Mouse (Mus musculus): ENCODE results near the gene Zfp263.

Zfp263 gene

DNA sequence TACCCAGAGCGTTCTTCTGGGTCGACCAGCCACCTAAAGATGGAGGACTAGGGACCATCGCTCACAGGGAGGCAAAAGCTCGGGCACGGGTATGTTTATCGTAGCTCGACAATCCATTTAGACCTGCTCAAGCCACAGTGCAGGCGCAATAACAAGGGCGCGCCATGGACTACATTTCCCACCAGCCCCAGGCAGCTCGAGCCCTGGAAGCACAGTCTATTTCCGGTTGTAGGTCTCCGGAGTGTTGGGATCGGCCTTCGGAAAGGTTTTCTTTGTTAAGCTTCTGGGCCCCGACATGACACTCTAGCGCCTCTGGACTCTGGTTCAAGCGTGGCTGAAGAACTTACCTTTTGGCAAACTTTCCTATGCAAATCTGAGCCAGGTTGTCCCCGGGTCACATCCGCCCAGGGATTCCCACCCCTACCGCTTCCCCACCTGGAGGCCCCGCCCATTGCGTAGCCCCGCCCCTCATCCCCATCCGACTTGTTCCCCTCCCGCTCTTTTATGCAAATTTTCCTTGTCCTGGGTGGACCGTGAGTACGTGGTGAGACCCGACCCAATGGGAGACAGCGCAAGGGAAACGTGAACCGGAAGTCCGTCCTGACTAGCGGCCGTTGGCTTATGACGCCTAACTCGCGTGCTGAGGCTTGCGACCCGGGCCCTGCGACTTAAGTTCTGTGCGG lies at the start of gene Zfp263:
Zfp263 (plus strand) TSS at position 591 of the 683 bp plus-strand sequence.
- peak; percentile 94 to 95 for DNase-seq (ENCODE audit: low spot score in 2 of 2)

DNA sequence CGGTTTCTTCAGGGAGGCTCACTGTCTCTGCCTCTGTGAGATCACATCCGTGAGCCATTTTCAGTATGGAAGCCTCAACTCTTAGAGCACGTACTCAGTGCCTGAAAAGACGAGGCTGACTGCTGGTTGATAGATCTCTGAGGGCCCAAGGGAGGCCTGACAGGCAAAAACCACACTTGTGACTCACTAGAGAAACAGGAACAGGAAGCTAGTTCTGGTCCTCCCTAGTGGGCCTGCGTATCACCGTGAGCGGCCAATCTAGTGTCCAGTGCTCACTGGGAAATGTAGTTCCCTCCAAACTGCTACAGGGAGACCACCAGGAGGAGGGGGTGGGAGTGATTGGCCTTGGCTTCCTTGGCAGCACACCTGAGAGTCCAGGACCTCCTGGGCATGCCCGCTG lies 44.6 kb upstream of the Zfp263 start:
- peak; percentile 48 to 51 for DNase-seq (ENCODE audit: low spot score in 2 of 2)

DNA sequence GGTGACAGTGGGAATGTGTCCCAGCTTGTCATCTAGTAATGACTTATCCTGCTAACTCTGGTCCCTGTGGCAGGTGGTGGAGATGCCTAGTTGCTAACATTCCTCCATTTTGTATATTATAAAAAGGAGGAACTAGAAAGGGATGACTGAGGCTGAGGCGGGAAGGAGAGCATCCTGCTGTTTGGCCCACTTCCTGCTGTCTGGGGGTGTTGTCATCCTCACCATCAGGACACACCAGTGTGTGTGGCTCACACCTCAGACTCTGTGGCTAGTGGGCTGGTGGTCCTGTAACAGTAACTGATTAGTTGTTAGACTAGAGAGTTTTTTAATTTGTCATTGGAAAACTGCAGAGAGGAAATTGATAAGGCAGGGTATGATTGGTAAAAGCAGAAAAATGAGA lies 43.0 kb upstream of the Zfp263 start:
- DNase-seq (ENCODE audit: low spot score in 2 of 2), result no peak

DNA sequence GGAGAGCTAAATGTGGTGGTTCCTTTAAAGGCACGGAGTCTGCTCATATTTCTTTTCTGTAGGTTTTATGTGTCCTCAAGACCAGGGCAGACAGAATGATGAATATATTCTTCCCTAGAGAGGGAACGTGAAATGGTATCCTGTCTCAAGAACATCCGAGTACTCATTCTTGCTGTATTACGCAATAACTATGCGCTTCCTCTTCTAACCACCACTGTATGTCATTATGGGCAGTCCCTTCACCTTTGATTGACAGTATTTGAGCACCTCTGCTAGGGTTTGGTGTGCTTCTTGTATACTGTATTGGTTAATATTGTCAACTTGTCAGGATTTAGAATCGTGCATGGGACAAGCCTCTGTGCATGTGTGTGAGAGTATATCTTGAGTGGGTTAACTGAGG lies 37.2 kb upstream of the Zfp263 start:
- no peak for DNase-seq (ENCODE audit: low spot score in 2 of 2)

DNA sequence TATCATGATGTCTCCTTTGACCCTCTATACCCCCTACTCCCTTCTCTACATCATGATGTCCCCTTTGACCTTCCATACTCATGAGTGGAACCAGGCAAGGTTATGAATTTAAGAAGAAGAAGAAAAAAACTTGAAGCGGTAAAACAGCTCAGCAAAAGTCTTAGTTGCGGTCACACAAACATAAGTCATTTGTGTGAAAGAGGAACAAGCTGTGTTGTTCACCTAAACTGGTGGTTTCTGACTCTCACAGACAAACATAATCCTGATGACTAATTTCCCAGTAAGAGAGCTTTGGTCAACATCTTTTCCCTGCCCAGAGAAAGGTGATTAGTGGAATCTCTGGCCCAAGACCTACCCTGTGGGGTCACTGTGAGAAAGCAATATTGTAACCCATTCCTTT lies 29.2 kb upstream of the Zfp263 start:
- DNase-seq (ENCODE audit: low spot score in 2 of 2), result peak in 1 of 2 experiments; percentile 10

DNA sequence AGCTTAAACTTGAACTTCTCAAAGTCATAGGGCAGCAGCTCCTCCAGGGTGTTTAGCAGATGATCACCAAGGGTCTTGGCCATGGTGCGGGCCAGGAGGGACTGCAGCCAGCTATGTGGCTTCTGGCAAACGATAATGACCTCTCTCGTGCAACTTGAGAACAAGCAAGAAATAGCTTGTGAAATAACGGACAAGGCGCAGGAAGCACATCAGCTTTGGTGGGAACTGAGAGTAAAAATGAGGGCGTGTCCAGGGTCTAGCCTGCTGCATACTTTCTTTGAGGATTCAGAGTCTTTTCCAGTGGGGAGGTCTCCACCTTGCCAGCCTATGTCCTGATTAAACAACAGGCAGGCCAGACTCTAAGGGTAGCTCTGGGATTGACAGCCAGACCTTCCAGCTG lies 25.9 kb upstream of the Zfp263 start, which contains the start of gene Mefv:
Mefv (minus strand) TSS at position 118 of the 400 bp plus-strand sequence.
- DNase-seq (ENCODE audit: low spot score in 2 of 2), result peak in 1 of 2 experiments; percentile 7

DNA sequence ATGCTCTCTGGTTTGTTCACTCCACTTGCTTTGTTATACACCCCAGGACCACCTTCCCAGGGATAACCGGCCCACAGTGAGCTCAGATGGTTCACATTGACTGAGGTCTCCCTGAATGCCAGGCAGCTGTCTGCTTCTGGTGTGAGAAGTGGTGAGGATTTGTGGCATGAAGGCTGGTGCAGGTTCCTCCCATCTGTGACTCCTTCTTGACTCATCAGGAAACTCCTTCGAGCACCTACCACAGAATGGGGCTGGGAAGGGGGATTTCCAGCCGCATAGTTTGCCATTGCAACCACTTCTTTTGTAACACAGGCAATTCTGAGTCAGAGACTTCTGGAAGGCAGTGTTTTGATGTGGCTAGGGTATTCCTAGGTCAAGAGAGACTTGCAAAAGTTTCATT lies 20.7 kb upstream of the Zfp263 start:
- DNase-seq (ENCODE audit: low spot score in 2 of 2), result peak in 1 of 2 experiments; percentile 15

DNA sequence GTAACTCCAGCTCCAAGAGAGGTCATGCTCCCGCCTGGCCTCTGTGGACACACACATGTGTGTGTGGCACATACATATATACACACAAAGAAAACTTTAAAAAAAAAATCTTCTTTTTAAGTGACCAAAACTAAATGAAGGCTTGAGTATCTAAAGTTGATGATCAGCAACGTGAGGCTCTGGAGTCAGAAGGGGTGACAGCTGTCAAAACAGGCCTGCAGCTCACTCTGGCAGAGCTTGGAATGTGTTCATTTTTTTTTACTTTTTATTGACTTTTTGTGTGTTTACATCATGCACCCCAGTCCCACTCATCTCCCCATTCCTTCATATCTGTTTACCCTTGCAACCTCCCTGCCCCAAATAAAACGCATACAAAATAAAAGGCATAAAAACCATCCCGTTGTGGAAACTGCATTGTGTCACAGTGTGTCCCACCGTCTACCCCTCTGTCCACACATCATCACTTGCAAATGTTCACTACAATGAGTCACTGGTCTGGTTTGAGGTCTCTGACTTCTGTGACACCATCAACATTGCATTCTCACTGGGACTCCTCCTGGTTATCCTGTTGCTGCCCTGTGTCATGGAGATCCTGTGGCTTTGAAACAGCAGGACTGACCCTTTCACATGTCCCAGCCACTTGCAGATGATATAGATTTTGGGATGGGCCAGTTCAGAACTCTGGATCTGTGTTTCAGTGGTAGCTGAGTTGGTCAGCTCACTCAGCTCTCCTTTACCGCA lies 15.7 kb upstream of the Zfp263 start:
- DNase-seq (ENCODE audit: low spot score in 2 of 2), result no peak

DNA sequence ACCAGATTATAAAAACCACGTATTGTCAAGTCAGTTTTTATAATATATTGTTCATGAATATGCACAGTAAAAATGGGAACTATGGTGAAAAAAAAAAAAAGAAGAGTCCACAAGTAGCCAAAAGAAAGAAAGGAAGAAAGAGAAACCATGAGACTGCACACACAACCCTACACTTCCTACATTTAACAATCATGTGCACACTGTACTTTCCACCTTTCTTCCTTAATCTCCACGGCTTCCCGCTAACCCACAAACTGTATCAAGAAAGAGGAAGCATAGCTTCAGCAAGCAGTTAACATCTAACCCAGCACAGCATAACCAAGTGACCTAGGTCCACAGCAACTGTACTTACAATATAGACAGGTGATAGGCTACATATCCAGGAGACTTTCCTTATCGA lies 11.3 kb upstream of the Zfp263 start:
- DNase-seq (ENCODE audit: low spot score in 2 of 2), result peak in 1 of 2 experiments; percentile 24

DNA sequence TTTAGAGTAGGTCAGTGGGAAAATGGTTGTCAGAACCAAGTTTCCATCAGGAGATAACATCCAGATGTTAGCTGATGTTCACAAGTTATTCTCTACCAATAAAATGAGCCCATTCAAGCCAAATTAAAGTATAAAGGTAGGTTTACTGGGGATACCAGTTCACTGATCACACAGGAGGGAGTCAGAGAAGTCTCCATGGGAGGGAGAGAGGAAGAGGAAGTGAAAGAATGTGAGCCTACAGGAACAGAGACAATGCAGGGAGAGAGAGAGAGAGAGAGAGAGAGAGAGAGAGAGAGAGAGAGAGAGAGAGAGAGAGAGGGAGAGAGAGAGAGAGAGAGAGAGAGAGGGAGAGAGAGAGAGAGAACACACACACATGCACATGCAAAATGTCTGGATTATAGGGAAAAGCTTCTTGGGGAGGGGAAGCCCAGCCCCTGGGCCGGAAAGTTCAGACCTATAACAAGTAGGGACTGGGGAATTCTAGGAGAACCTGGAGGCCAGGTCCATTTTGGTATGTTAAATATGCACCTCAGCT lies 10.6 kb upstream of the Zfp263 start:
- DNase-seq (ENCODE audit: low spot score in 2 of 2), result no peak

DNA sequence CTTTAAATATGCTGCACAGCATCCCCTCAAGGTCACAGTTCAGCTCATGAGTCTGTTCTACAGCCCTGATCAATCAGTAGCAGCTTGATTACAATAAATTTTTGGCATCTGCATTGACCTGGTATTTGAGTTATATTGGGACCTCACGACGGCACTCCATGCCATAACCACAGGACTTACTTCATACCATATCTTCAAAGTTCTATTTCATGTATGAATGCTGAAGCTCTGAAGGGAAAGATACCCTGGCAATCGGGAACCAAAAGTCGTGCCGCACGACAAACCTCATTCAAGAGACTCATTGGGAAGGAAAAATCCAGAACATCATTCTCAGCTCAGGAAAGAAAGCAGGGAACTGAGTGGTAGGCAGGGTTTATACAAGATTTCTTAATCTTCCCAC lies 1.4 kb upstream of the Zfp263 start:
- DNase-seq (ENCODE audit: low spot score in 2 of 2), result no peak

DNA sequence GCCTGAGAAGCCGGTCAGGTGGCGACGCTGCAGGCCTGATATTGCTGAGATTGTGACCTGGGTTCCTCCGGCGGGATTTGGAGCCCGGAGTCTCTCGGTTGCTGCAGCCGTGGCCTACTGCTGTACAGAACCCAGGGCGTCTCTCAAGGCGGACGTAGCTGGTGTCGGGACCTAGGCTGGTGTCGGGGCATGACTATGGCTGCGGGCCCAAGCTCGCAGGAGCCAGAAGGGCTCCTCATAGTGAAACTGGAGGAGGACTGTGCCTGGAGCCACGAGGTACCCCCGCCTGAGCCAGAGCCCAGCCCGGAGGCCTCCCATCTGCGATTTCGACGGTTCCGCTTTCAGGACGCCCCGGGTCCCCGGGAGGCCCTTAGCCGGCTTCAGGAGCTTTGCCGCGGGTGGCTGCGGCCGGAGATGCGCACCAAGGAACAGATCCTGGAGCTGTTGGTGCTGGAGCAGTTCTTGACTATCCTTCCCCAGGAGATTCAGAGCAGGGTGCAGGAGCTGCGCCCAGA lies 350 bp downstream of the Zfp263 start:
- peak; percentile 56 to 59 for DNase-seq (ENCODE audit: low spot score in 2 of 2)

DNA sequence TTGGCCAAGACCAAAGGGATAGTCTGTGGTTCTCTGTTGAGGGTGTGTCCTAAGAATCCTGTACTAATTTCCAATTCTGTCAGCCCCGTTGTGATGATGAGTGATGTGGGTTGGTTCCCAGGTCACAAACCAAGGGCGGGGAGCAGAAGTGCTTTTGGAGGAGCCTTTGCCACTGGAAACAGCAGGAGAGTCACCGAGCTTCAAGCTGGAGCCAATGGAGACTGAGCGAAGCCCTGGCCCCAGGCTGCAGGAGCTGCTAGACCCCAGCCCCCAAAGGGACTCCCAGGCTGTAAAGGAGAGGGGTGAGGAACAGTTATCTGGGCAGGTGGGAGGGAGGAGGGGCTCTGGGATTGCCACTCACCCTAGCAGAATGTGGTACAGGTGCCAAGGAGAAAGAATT lies 1.8 kb downstream of the Zfp263 start:
- no peak for DNase-seq (ENCODE audit: low spot score in 2 of 2)

DNA sequence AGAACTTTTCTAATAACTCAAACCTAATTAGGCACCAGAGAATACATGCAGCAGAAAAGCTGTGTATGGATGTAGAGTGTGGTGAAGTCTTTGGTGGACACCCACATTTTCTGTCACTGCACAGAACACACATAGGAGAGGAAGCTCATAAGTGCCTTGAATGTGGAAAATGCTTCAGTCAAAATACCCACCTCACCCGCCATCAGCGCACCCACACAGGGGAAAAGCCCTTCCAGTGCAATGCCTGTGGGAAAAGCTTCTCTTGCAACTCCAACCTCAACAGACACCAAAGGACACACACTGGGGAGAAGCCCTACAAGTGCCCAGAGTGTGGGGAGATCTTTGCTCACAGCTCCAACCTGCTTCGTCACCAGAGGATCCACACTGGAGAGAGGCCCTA lies 5.1 kb downstream of the Zfp263 start:
- DNase-seq (ENCODE audit: low spot score in 2 of 2), result no peak

DNA sequence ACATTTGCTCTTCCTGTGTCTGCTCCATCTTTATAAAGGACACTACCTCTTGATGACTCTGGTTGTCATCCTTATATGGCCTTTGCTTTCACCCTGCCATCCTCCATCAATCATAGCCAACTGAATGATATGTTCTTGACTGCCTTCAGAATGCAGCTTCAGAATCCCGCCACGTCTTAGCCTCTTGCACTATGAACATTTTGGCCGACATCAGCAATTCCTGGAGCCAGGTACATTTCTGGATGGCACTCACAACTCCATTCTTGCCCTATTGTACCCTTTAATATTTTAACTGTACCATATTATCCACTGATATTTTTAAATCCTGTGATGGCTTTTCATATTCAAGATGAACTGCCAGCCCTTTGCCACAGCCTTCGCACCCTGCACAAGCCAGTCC lies 27.7 kb downstream of the Zfp263 start:
- no peak for DNase-seq (ENCODE audit: low spot score in 2 of 2)

DNA sequence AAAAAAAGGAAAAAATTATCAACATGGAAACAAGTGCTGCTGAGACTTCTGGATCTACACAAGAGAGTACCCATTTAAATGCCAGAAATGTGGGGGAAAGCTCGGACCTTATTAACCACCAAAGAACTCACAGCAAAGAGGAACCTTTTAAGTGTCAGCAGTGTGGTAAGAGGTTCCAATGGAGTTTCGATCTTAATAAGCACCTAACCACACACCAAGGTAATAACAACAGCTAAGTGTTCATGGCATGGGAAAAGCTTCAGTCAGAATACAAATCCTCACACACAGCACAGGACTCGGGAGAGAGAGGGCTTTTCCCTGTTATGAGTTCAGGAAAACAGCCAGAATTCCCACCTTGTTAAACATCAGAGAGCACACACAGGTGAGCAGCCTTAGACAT lies 32.5 kb downstream of the Zfp263 start:
- no peak for DNase-seq (ENCODE audit: low spot score in 2 of 2)

DNA sequence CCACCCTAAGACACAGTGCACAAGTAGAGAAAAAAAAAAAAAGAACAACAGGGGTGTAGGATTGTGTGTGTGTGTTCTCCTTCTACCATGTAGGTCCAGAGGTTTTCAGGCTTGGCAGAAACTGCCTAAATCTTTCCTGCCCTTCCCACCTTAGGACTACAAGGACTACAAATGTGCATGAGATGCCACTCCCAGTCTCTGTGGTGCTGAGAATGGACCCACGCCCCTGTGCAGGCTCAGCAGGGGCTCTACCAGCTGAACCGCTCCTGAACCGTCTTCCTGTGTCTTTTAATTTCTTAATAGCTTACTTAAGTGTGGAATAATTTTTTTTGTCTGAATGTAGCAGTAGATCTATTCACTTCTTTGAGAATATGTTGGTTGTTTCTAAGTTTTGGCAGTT lies 34.1 kb downstream of the Zfp263 start:
- DNase-seq (ENCODE audit: low spot score in 2 of 2), result no peak

DNA sequence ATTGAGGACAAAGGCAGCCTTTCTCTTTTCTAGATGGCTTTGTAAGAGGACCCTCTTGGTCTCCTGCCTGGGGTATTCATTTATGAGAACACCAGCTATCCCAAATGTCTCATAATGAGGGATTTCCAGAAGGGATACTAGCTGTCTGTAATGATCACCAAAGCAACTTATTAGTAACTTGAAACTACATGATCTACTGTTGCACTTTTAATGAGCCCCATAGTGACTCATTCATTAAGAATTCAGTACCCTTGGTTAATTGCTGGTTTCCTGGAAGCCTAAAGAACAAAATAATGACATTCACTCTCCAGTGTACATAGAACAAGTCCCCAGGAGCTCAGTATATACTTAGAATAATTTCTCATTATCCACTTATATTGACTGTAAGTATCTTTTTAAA lies 37.3 kb downstream of the Zfp263 start:
- DNase-seq (ENCODE audit: low spot score in 2 of 2), result no peak

DNA sequence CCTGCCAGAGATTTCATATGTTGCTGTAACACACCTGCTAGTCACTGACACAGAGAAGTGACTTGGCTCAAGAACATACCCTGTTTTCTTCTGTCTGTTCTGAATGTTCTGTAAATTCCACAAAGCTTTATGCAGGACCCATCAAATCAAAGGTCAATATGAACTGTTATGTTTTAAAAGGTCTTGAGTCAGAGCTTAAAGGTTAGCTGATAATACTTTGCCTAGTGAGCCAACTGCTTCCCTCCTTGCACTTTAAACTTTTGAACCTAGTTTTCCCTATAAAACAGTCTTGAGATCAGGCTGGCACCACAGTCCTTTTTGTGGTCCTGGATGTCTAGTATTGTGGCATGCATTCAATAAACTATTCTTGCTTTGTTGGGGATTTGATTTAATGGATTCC lies 44.5 kb downstream of the Zfp263 start:
- DNase-seq (ENCODE audit: low spot score in 2 of 2), result no peak

Measured in spleen, postnatal 36 days (tissue).